Mouse (Mus musculus): ENCODE data around the gene Thra. TPM values are rescaled to one million over a fixed set of nuclear protein-coding genes. Genes with fewer than 3 reads are reported as not detected.
"Not testable (repeated sequence)": the region's sequence is repeated elsewhere in the genome, so short reads cannot be mapped to it uniquely, and the experiment has no call there.

Gene Thra
- total RNA-seq, 2 experiments from 2014 or later = 8.0 to 13.8 TPM

DNA sequence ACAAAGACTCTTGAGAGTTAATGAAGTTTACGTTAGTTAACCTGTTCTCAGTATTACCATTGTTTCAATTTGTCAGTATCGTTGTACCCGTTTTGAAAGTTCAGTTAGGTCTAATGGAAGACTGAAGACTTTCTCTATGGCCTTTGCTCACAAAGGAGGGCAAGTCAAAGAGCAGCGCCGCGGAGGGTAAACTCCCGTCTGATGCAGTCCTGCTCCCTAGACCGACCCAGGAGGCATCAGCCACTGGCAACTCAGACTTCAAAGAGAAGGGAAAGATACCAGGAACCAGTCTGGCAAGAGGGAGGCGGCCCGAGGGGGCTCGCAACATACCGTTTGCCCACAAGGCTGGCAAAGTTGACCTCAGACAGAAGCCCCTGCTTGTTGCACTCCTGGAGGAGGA is 26.7 kb upstream of the Thra start:
- ATAC-seq (replicated peaks; ENCODE audit: low FRiP score, poor library complexity, severe bottlenecking) = no peak

DNA sequence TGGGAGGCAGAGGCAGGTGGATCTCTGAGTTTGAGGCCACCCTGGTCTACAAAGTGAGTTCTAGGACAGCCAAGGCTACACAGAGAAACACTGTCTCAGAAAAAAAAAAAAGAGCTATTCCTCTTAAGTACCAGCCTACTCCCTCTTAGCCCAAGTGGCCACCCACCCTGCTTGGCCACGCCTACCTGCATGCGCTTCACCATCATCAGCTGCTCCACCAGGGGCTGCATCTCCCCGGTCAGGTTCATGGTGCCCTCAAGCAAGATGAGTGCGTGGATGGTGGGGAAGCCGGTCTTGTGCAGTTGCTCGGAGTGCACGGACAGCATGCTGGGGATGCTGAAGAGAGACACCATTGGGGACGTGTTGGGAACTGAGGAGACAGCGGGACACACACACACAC is 24.5 kb upstream of the Thra start:
- no peak for ATAC-seq (replicated peaks; ENCODE audit: low FRiP score, poor library complexity, severe bottlenecking)

DNA sequence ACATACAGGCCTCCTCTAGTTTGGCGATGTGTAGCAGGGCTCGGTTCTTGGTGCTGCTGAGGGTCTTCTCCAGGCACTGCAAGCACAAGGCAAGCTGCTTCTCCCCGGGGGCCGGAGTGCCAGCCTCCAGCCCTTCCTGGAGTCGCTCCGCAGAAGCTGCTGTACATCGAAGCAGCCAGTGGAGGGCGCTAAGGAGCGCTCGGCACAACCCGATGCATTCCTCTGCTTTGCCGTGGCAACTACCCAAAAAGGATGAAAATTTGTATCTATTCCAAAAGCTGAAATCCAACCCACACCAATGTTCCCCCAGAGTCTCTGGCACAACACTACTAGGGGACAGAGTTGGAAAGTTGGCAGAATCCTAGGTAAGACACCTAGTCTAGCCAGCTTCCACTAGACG is 22.5 kb upstream of the Thra start:
- peak; percentile 48; the same call in 1 of the 2 replicates for ATAC-seq (replicated peaks; ENCODE audit: low FRiP score, poor library complexity, severe bottlenecking)

GRCm38 (mm10) chr11:98720756-98721155 is 19.7 kb upstream of the Thra start:
- ATAC-seq (replicated peaks; ENCODE audit: low FRiP score, poor library complexity, severe bottlenecking) = no peak

DNA sequence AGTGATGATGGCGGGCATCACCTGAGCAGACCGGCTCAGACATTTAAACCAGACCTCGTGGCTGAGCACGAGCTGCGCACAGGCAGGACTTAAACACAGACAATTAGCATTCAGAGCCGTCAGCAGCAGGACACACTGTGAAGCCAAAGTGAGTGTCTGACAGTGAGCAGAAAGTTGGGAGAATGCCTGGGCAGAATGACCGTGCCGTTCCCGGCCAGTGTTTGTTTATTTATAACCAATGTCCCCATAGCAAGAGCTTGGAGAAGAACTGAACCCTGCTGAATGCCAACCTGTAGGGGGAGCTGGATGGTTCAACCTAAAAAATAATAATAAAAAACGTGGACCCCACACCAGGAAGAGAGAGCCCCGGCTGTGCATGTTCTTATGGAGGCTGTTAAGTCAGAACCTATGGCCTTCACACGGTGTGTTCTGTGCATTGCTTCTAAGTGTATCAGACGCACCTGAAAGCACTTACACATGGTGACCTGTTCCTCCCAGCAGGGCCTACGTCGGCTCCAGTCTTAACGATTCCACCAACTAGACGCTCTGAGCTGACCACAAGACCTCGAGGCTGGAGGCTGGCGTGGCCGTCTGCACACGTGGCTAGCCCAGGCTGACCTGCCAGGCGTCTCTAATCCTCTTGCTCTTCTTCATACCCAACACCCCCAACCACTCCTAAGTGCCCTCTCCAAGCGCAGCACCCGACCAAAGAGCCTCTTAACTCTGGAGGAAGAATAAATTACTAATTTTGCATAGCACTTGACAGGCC is 18.8 kb upstream of the Thra start:
- ATAC-seq (replicated peaks; ENCODE audit: low FRiP score, poor library complexity, severe bottlenecking) = no peak

DNA sequence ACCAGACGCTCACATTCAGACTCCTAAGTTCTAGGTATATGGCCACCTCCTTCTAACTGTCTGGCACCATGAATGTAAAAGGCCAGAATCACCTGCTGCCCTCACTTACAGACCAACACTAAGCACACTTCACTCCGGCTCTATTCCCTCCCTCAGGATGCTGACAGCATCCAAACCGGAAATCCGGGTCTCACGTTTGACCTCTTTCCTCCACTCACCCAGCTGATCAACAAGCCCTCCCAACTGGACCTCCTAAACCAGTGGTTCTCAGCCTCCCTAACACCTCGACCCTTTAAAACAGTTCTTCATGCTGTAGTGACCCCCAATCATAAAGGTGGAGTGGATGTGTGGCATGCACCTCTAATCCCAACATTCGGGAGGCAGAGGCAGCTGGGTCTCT is 17.3 kb upstream of the Thra start:
- ATAC-seq (replicated peaks; ENCODE audit: low FRiP score, poor library complexity, severe bottlenecking) = no peak

DNA sequence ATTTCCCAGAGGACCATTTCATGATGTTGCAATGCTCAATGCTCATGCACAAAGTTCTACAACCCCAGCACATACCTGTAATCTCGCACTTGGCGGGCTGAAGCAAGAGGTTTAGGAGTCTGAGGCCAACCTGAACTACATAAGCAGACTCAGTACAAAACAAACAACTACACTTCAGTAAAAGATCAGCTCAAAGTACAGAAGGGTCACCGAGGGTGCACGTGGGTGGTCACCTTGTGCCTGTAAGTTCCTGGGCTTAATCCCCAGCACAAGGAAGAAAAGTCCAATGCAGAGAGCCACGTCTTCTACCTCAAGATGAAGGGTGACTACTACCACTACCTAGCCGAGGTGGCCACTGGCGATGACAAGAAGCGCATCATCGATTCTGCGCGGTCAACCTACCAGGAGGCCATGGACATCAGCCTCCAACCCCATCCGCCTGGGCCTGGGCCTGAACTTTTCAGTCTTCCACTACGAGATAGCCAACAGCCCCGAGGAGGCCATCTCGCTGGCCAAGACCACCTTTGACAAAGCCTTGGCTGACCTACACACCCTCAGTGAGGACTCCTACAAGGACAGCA is 14.4 kb upstream of the Thra start:
- no peak for ATAC-seq (replicated peaks; ENCODE audit: low FRiP score, poor library complexity, severe bottlenecking)

DNA sequence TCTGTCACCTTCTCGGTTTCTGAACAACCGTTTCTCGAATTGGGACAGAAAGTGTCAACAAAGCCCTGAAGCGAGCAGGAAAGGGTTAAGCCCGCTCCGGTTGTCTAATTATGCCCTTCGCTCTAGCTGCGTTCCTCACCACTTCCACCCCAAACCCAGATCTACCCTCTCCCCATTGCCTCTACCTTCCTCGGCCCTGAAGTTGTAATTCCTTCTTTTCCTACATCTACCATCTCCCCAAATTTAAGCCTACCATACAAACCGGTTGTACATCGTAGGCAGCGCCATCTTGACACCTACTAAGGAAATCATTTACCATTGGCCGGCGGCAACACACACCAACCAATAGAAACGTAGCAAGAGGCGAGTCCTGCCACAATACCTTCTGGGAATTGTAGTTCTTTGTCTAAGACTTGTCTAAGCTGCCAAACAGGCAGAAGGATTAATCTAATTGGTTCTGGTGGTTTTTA is 11.3 kb upstream of the Thra start, which contains the start of gene Med24:
Gene Med24, minus strand, starts transcription at position 317 of the 470 bp plus-strand sequence.
- peak; percentile 100 for ATAC-seq (replicated peaks; ENCODE audit: low FRiP score, poor library complexity, severe bottlenecking)

- ATAC-seq (replicated peaks; ENCODE audit: low FRiP score, poor library complexity, severe bottlenecking) = no peak
These were observed 9.7 kb upstream of the Thra start for GRCm38 (mm10) chr11:98730727-98731126.

- no peak for ATAC-seq (replicated peaks; ENCODE audit: low FRiP score, poor library complexity, severe bottlenecking)
These were observed 9.3 kb upstream of the Thra start for GRCm38 (mm10) chr11:98731134-98731533.

GRCm38 (mm10) chr11:98734020-98734419 is 6.4 kb upstream of the Thra start:
- no peak for ATAC-seq (replicated peaks; ENCODE audit: low FRiP score, poor library complexity, severe bottlenecking)

DNA sequence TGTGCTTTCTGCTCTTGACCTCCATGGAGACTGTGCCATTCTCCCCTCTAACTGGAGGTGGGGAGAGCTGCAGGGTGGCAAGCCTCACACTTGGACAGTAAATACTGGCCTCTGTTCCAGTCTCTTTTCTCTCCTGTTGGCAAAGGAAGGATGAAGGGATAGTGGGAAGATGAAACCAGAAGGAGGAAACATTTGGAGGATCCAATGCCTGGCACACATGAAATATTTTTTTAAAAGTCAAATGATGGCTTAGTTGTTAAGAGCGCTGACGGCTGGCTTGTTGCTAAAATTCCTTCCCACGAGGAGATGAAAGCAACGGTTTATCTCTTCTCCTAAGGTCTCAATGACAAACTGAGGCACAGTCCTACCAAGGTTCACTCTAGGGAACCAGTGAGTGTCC is 5.3 kb upstream of the Thra start:
- ATAC-seq (replicated peaks; ENCODE audit: low FRiP score, poor library complexity, severe bottlenecking) = no peak

- ATAC-seq (replicated peaks; ENCODE audit: low FRiP score, poor library complexity, severe bottlenecking) = no peak
These were observed 4.3 kb upstream of the Thra start for GRCm38 (mm10) chr11:98736176-98736575.

DNA sequence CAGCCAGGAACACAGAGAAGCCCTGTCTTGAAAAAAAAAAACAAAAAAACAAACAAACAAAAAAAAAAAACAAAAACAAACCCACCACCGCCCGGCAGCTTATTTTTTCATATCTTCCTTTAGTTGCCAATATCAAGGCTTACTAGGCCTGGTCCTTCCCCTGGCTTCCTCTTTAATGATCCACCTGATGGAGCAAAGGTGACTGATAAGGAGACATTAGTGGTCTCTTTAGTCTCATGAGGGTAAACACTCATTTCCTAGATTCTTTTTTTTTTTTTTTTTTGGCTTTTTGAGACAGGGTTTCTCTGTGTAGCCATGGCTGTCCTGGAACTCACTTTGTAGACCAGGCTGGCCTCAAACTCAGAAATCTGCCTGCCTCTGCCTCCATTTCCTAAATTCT is 3.2 kb upstream of the Thra start:
- not testable (repeated sequence) for ATAC-seq (replicated peaks; ENCODE audit: low FRiP score, poor library complexity, severe bottlenecking)

DNA sequence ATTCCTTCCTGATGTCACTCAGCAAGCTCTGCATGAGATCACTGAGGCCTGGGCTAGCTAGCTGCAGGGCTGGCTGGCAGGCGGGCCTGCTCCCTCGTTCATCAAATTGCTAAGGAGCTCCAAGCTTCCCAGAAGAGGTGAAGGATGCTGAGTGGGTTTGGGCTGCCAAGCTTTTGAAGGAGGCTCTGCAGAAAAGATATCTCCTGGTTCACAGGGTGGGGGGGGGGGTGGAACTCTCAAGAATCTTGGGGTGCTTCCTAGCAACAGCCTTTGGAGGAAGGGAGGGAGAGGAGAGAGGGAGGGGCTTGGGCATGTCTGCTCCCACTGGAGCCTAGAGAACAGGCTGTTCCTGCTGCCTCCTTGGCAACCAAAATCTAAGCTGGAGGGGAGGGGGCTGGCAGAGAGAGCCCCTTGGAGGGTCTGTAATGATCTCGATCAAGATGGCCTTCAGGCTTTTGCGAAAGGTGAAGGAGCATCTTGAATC is 2.0 kb upstream of the Thra start:
- ATAC-seq (replicated peaks; ENCODE audit: low FRiP score, poor library complexity, severe bottlenecking) = no peak

GRCm38 (mm10) chr11:98738925-98739324 is 1.5 kb upstream of the Thra start:
- no peak for ATAC-seq (replicated peaks; ENCODE audit: low FRiP score, poor library complexity, severe bottlenecking)

- peak; percentile 17; the same call in 1 of the 2 replicates for ATAC-seq (replicated peaks; ENCODE audit: low FRiP score, poor library complexity, severe bottlenecking)
These were observed 429 bp upstream of the Thra start for GRCm38 (mm10) chr11:98740026-98740392.

DNA sequence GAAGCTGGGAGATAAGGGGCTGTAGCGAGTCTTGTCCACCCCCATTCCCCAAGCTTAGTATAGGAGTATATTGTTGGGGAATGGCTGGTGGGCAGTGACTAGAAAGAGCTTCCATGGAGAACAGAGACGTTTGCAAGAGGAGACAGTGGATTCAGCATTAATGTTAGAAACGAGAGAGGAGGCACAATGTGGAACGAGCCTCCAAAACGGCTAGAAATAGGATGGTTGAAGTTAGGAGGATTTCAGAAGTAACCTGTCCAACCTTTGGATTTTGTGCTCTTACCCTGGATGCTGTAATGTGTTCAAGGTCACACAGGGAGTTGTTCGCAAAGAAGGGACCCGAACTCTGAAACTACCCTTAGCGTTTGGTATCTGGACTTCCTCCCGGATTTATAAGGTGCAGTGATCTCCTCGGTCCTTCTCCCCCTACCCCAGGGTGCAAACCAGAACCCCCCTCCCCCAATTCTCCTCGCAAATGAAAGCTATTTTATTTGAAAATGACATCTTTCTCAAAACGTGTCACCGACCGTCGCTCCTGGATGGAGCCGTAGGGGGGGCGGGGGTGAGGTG is 698 bp downstream of the Thra start:
- no peak for ATAC-seq (replicated peaks; ENCODE audit: low FRiP score, poor library complexity, severe bottlenecking)

- ATAC-seq (replicated peaks; ENCODE audit: low FRiP score, poor library complexity, severe bottlenecking) = peak; percentile 76
These were observed 1.4 kb downstream of the Thra start for GRCm38 (mm10) chr11:98741622-98742396.

Measured in erythroid progenitor cell, adult 5-6 weeks (primary cell).